Mouse (Mus musculus): Measurements from ENCODE around the gene Pkd2l1. TPM values are rescaled to one million over a fixed set of nuclear protein-coding genes. Genes with fewer than 3 reads are reported as not detected.
"Not testable (repeated sequence)": the region's sequence is repeated elsewhere in the genome, so short reads cannot be mapped to it uniquely, and the experiment has no call there.

Pkd2l1 gene
- polyA plus RNA-seq, 1 experiment: not detected

- peaks cover 22% of the 10 kb centered on the region for H3K4me1 ChIP-seq (ENCODE audit: control insufficient read depth, insufficient read depth, low read length)
- 0 out of 2 replicates have a peak overlapping the region, but pooled peaks have one; percentile 3 for H3K4me3 ChIP-seq (ENCODE audit: insufficient read depth, low read length)
- TF ChIP-seq POLR2A (IDR thresholded peaks at IDR 0.05; ENCODE audit: borderline replicate concordance, low read depth, low read length) (no peak), CTCF (IDR thresholded peaks at IDR 0.05; ENCODE audit: low read depth, low read length) (no peak)
- no peak overlapping the region for H3K27ac ChIP-seq (ENCODE audit: insufficient read depth, low read depth, low read length)
Measured at GRCm38 (mm10) chr19:44144366-44144765, 47.9 kb downstream of the Pkd2l1 start.

GRCm38 (mm10) chr19:44135960-44136485 is 56.2 kb downstream of the Pkd2l1 start:
- Histone ChIP-seq H3K27ac (ENCODE audit: insufficient read depth, low read depth, low read length) (no peak overlapping the region), H3K4me1 (ENCODE audit: control insufficient read depth, insufficient read depth, low read length) (peaks cover 7% of the 10 kb centered on the region; the same call in 1 of the 2 replicates), H3K4me3 (ENCODE audit: insufficient read depth, low read length) (peak overlapping the region; percentile 26; the same call in 1 of the 2 replicates)
- TF ChIP-seq CTCF (IDR thresholded peaks at IDR 0.05; ENCODE audit: low read depth, low read length) (no peak), POLR2A (IDR thresholded peaks at IDR 0.05; ENCODE audit: borderline replicate concordance, low read depth, low read length) (no peak)

- TF ChIP-seq POLR2A (IDR thresholded peaks at IDR 0.05; ENCODE audit: borderline replicate concordance, low read depth, low read length) (no peak), CTCF (IDR thresholded peaks at IDR 0.05; ENCODE audit: low read depth, low read length) (no peak)
Measured at GRCm38 (mm10) chr19:44135072-44135959, 56.9 kb downstream of the Pkd2l1 start, which contains the start of gene Cwf19l1. TSS of gene Cwf19l1 (minus strand) at chr19:44135876.

GRCm38 (mm10) chr19:44132917-44133316 is 59.3 kb downstream of the Pkd2l1 start:
- no peak overlapping the region for H3K4me3 ChIP-seq (ENCODE audit: insufficient read depth, low read length)
- peaks cover 7% of the 10 kb centered on the region; the same call in 1 of the 2 replicates for H3K4me1 ChIP-seq (ENCODE audit: control insufficient read depth, insufficient read depth, low read length)
- H3K27ac ChIP-seq (ENCODE audit: insufficient read depth, low read depth, low read length): no peak overlapping the region
- TF ChIP-seq POLR2A (IDR thresholded peaks at IDR 0.05; ENCODE audit: borderline replicate concordance, low read depth, low read length): no peak
- no peak for TF ChIP-seq CTCF (IDR thresholded peaks at IDR 0.05; ENCODE audit: low read depth, low read length)

More at GRCm38 (mm10) chr19:44135072-44135959, 56.9 kb downstream of the Pkd2l1 start, which contains the start of gene Cwf19l1:
- Histone ChIP-seq H3K4me3 (ENCODE audit: insufficient read depth, low read length) (peak within 1 kb of the TSS; percentile 80), H3K4me1 (ENCODE audit: control insufficient read depth, insufficient read depth, low read length) (peaks cover 7% of the 10 kb centered on the region; the same call in 1 of the 2 replicates), H3K27ac (ENCODE audit: insufficient read depth, low read depth, low read length) (peak within 1 kb of the TSS; percentile 81)

GRCm38 (mm10) chr19:44128560-44128959 is 63.7 kb downstream of the Pkd2l1 start:
- Histone ChIP-seq H3K4me1 (ENCODE audit: control insufficient read depth, insufficient read depth, low read length) (no peaks in the 10 kb centered on the region), H3K27ac (ENCODE audit: insufficient read depth, low read depth, low read length) (no peak overlapping the region), H3K4me3 (ENCODE audit: insufficient read depth, low read length) (no peak overlapping the region)
- no peak for TF ChIP-seq CTCF (IDR thresholded peaks at IDR 0.05; ENCODE audit: low read depth, low read length)
- TF ChIP-seq POLR2A (IDR thresholded peaks at IDR 0.05; ENCODE audit: borderline replicate concordance, low read depth, low read length): no peak

- Histone ChIP-seq H3K4me3 (ENCODE audit: insufficient read depth, low read length) (no peak overlapping the region), H3K27ac (ENCODE audit: insufficient read depth, low read depth, low read length) (no peak overlapping the region), H3K4me1 (ENCODE audit: control insufficient read depth, insufficient read depth, low read length) (no peaks in the 10 kb centered on the region)
- TF ChIP-seq CTCF (IDR thresholded peaks at IDR 0.05; ENCODE audit: low read depth, low read length) (no peak), POLR2A (IDR thresholded peaks at IDR 0.05; ENCODE audit: borderline replicate concordance, low read depth, low read length) (no peak)
Measured at GRCm38 (mm10) chr19:44127729-44128497, 64.3 kb downstream of the Pkd2l1 start.

- TF ChIP-seq POLR2A (IDR thresholded peaks at IDR 0.05; ENCODE audit: borderline replicate concordance, low read depth, low read length) (no peak), CTCF (IDR thresholded peaks at IDR 0.05; ENCODE audit: low read depth, low read length) (no peak)
- Histone ChIP-seq H3K27ac (ENCODE audit: insufficient read depth, low read depth, low read length) (no peak overlapping the region), H3K4me1 (ENCODE audit: control insufficient read depth, insufficient read depth, low read length) (peaks cover 11% of the 10 kb centered on the region), H3K4me3 (ENCODE audit: insufficient read depth, low read length) (no peak overlapping the region)
Measured at GRCm38 (mm10) chr19:44121137-44121536, 71.1 kb downstream of the Pkd2l1 start.

- peaks cover 11% of the 10 kb centered on the region for H3K4me1 ChIP-seq (ENCODE audit: control insufficient read depth, insufficient read depth, low read length)
- not testable (repeated sequence) for H3K27ac ChIP-seq (ENCODE audit: insufficient read depth, low read depth, low read length); H3K4me3 ChIP-seq (ENCODE audit: insufficient read depth, low read length)
Measured at GRCm38 (mm10) chr19:44120686-44121085, 71.6 kb downstream of the Pkd2l1 start.

- H3K4me1 ChIP-seq (ENCODE audit: control insufficient read depth, insufficient read depth, low read length): peaks cover 11% of the 10 kb centered on the region
- H3K4me3 ChIP-seq (ENCODE audit: insufficient read depth, low read length): no peak overlapping the region
- TF ChIP-seq POLR2A (IDR thresholded peaks at IDR 0.05; ENCODE audit: borderline replicate concordance, low read depth, low read length): no peak
- no peak for TF ChIP-seq CTCF (IDR thresholded peaks at IDR 0.05; ENCODE audit: low read depth, low read length)
- no peak overlapping the region for H3K27ac ChIP-seq (ENCODE audit: insufficient read depth, low read depth, low read length)
Measured at GRCm38 (mm10) chr19:44117793-44118192, 74.4 kb downstream of the Pkd2l1 start.

All from bone marrow macrophage, adult 2 months (primary cell).